Mouse (Mus musculus): Measurements from ENCODE around the gene Stk38. TPM values are rescaled to one million over a fixed set of nuclear protein-coding genes. Genes with fewer than 3 reads are reported as not detected.

Stk38 gene
- polyA plus RNA-seq (2012; rRNA removed), result 82.8 and 86.7 TPM in 2 replicates

- H3K27me3 ChIP-seq (ENCODE audit: control insufficient read depth, insufficient read depth, low read length), result no peaks in the 10 kb centered on the region
- H3K27ac ChIP-seq (ENCODE audit: insufficient read depth, low read length), result peak within 1 kb of the TSS; percentile 91
- peaks cover 2% of the 10 kb centered on the region; the same call in 1 of the 2 replicates for H3K4me1 ChIP-seq (ENCODE audit: control insufficient read depth, insufficient read depth, low read length)
- DNase-seq, result peak; percentile 89 to 95
- under 1% methylated on average over 64 of the region's 65 CpGs for WGBS
- peak within 1 kb of the TSS; percentile 99 for H3K4me3 ChIP-seq (replicated peaks; ENCODE audit: insufficient read depth, low read depth, low read length)
- TF ChIP-seq POLR2A (IDR thresholded peaks at IDR 0.05; ENCODE audit: borderline replicate concordance, insufficient read depth, low read length) (peak; percentile 94), CTCF (IDR thresholded peaks at IDR 0.05; ENCODE audit: borderline replicate concordance, insufficient read depth, low read depth, low read length) (no peak)
These were observed at the start of gene Stk38 for GRCm38 (mm10) chr17:29007641-29008325. Gene Stk38 (minus strand): TSS chr17:29007995.

- Histone ChIP-seq H3K27ac (ENCODE audit: insufficient read depth, low read length) (no peak overlapping the region), H3K27me3 (ENCODE audit: control insufficient read depth, insufficient read depth, low read length) (no peaks in the 10 kb centered on the region), H3K4me1 (ENCODE audit: control insufficient read depth, insufficient read depth, low read length) (peaks cover 23% of the 10 kb centered on the region), H3K4me3 (replicated peaks; ENCODE audit: insufficient read depth, low read depth, low read length) (no peak overlapping the region)
- 86% methylated on average over 11 of the region's 11 CpGs for WGBS
- DNase-seq, result no peak
- TF ChIP-seq CTCF (IDR thresholded peaks at IDR 0.05; ENCODE audit: borderline replicate concordance, insufficient read depth, low read depth, low read length) (no peak), POLR2A (IDR thresholded peaks at IDR 0.05; ENCODE audit: borderline replicate concordance, insufficient read depth, low read length) (no peak)
These were observed 49.6 kb upstream of the Stk38 start for GRCm38 (mm10) chr17:29057361-29057890.

- Histone ChIP-seq H3K4me1 (ENCODE audit: control insufficient read depth, insufficient read depth, low read length) (peaks cover 21% of the 10 kb centered on the region), H3K27me3 (ENCODE audit: control insufficient read depth, insufficient read depth, low read length) (no peaks in the 10 kb centered on the region), H3K27ac (ENCODE audit: insufficient read depth, low read length) (no peak overlapping the region), H3K4me3 (replicated peaks; ENCODE audit: insufficient read depth, low read depth, low read length) (no peak overlapping the region)
- TF ChIP-seq CTCF (IDR thresholded peaks at IDR 0.05; ENCODE audit: borderline replicate concordance, insufficient read depth, low read depth, low read length) (no peak), POLR2A (IDR thresholded peaks at IDR 0.05; ENCODE audit: borderline replicate concordance, insufficient read depth, low read length) (no peak)
- no peak for DNase-seq
- WGBS, result 47% methylated on average over 8 of the region's 8 CpGs
These were observed 48.9 kb upstream of the Stk38 start for GRCm38 (mm10) chr17:29056699-29057151.

GRCm38 (mm10) chr17:29056207-29056606 is 48.4 kb upstream of the Stk38 start:
- no peak overlapping the region for H3K27ac ChIP-seq (ENCODE audit: insufficient read depth, low read length)
- TF ChIP-seq CTCF (IDR thresholded peaks at IDR 0.05; ENCODE audit: borderline replicate concordance, insufficient read depth, low read depth, low read length) (no peak), POLR2A (IDR thresholded peaks at IDR 0.05; ENCODE audit: borderline replicate concordance, insufficient read depth, low read length) (no peak)

GRCm38 (mm10) chr17:29055586-29055985 is 47.8 kb upstream of the Stk38 start:
- WGBS, result 86% methylated on average over 5 of the region's 5 CpGs
- TF ChIP-seq CTCF (IDR thresholded peaks at IDR 0.05; ENCODE audit: borderline replicate concordance, insufficient read depth, low read depth, low read length) (no peak), POLR2A (IDR thresholded peaks at IDR 0.05; ENCODE audit: borderline replicate concordance, insufficient read depth, low read length) (no peak)
- no peak for DNase-seq
- Histone ChIP-seq H3K27me3 (ENCODE audit: control insufficient read depth, insufficient read depth, low read length) (no peaks in the 10 kb centered on the region), H3K27ac (ENCODE audit: insufficient read depth, low read length) (no peak overlapping the region), H3K4me3 (replicated peaks; ENCODE audit: insufficient read depth, low read depth, low read length) (no peak overlapping the region), H3K4me1 (ENCODE audit: control insufficient read depth, insufficient read depth, low read length) (peaks cover 25% of the 10 kb centered on the region)

More at GRCm38 (mm10) chr17:29056207-29056606, 48.4 kb upstream of the Stk38 start:
- 71% methylated on average over 7 of the region's 7 CpGs for WGBS
- H3K27me3 ChIP-seq (ENCODE audit: control insufficient read depth, insufficient read depth, low read length), result no peaks in the 10 kb centered on the region
- H3K4me1 ChIP-seq (ENCODE audit: control insufficient read depth, insufficient read depth, low read length), result peaks cover 21% of the 10 kb centered on the region
- DNase-seq, result no peak
- no peak overlapping the region for H3K4me3 ChIP-seq (replicated peaks; ENCODE audit: insufficient read depth, low read depth, low read length)

- WGBS, result 85% methylated on average over 6 of the region's 6 CpGs
- H3K27ac ChIP-seq (ENCODE audit: insufficient read depth, low read length), result no peak overlapping the region
- DNase-seq, result no peak
- H3K4me1 ChIP-seq (ENCODE audit: control insufficient read depth, insufficient read depth, low read length), result peaks cover 33% of the 10 kb centered on the region
- no peak for TF ChIP-seq POLR2A (IDR thresholded peaks at IDR 0.05; ENCODE audit: borderline replicate concordance, insufficient read depth, low read length)
- TF ChIP-seq CTCF (IDR thresholded peaks at IDR 0.05; ENCODE audit: borderline replicate concordance, insufficient read depth, low read depth, low read length), result no peak
- H3K4me3 ChIP-seq (replicated peaks; ENCODE audit: insufficient read depth, low read depth, low read length), result no peak overlapping the region
- no peaks in the 10 kb centered on the region for H3K27me3 ChIP-seq (ENCODE audit: control insufficient read depth, insufficient read depth, low read length)
These were observed 46.6 kb upstream of the Stk38 start for GRCm38 (mm10) chr17:29054429-29054828.

GRCm38 (mm10) chr17:29053841-29054240 is 46.0 kb upstream of the Stk38 start:
- H3K4me3 ChIP-seq (replicated peaks; ENCODE audit: insufficient read depth, low read depth, low read length), result no peak overlapping the region
- no peak for DNase-seq
- 23% methylated on average over 7 of the region's 7 CpGs for WGBS
- no peaks in the 10 kb centered on the region for H3K27me3 ChIP-seq (ENCODE audit: control insufficient read depth, insufficient read depth, low read length)
- H3K27ac ChIP-seq (ENCODE audit: insufficient read depth, low read length), result no peak overlapping the region
- H3K4me1 ChIP-seq (ENCODE audit: control insufficient read depth, insufficient read depth, low read length), result peaks cover 35% of the 10 kb centered on the region
- no peak for TF ChIP-seq CTCF (IDR thresholded peaks at IDR 0.05; ENCODE audit: borderline replicate concordance, insufficient read depth, low read depth, low read length)
- no peak for TF ChIP-seq POLR2A (IDR thresholded peaks at IDR 0.05; ENCODE audit: borderline replicate concordance, insufficient read depth, low read length)

GRCm38 (mm10) chr17:29053067-29053466 is 45.3 kb upstream of the Stk38 start:
- Histone ChIP-seq H3K27me3 (ENCODE audit: control insufficient read depth, insufficient read depth, low read length) (no peaks in the 10 kb centered on the region), H3K4me3 (replicated peaks; ENCODE audit: insufficient read depth, low read depth, low read length) (no peak overlapping the region), H3K27ac (ENCODE audit: insufficient read depth, low read length) (no peak overlapping the region), H3K4me1 (ENCODE audit: control insufficient read depth, insufficient read depth, low read length) (peaks cover 30% of the 10 kb centered on the region)
- no peak for TF ChIP-seq POLR2A (IDR thresholded peaks at IDR 0.05; ENCODE audit: borderline replicate concordance, insufficient read depth, low read length)
- TF ChIP-seq CTCF (IDR thresholded peaks at IDR 0.05; ENCODE audit: borderline replicate concordance, insufficient read depth, low read depth, low read length), result no peak
- 79% methylated on average over 6 of the region's 6 CpGs for WGBS
- DNase-seq, result peak; percentile 38 to 50
